Mouse (Mus musculus) 416B (cell line): Measurements from ENCODE around the gene Amigo1.

Experiments used
- DNase-seq: peaks from one replicate; pipeline ENCODE4 v3.0.0; 2011; ENCODE audit warnings: low read depth

Amigo1 gene

DNA sequence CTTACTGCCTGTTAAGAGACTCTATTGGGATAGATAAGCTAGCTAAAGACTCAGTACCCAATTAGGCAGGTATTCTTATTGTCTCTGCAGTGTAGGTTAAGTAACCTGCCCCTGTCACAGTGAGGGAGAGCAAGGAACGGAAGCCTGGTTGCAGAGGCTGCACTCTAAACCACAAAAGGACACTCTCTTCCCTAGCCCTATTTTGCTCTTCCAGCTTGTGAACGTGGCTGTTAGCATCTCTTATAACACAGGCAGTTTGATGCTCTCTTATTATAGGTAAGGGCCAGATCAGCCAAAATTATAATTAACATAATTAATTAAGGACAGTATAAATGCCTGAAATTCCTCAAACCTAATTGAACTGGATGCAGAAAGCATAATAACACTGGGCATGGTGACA lies 5.6 kb upstream of the Amigo1 start:
- DNase-seq = no peak

DNA sequence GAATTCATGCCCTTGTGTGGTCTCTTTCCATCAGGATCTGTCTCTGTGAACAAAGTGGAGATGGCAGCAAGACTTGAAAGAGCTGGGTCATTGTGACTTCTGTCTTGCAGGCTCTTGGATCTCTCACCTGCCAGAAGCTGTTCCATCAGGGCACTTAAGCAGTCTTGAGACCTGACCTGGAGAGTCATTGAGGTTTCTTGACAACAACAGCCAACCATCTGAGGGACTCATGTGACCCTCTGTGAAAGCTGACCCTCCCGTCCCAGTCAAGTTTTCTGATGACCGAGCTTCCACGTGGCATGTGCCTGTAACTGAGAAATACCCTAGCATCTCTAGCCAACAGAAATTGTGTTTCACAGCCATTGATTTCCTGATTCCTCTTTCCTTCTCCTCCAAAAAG lies 1.4 kb upstream of the Amigo1 start:
- DNase-seq = no peak

DNA sequence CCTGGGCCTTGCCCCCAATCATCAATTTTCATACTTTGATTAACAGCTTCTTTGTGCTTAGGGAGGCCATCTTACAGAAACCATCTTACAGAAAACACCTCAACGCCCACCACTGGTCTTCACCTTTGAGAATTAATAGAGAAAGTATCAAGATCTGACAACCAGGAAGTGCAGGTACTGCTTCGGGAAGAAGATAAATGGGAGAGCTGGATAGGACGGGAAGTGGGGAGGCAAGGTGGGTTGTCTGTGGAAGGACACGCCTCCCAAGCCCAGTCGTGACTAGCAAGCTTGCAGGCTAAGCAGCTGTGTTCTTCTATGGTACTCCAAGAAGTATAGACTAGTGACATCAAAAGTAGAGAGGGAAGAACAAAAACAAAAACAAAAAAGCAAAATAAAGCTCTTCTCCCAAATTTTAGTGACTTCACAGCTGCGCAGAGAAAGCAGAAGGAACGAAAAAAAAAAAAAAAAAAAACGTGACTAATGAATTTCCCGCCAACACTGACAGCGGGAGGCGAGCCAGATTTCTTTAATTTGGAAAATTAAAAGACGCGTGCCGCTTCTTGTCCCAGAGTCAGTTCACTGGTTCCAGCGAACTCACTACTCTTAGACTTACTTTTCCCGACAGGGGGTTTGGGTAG lies 556 bp upstream of the Amigo1 start:
- DNase-seq = no peak

DNA sequence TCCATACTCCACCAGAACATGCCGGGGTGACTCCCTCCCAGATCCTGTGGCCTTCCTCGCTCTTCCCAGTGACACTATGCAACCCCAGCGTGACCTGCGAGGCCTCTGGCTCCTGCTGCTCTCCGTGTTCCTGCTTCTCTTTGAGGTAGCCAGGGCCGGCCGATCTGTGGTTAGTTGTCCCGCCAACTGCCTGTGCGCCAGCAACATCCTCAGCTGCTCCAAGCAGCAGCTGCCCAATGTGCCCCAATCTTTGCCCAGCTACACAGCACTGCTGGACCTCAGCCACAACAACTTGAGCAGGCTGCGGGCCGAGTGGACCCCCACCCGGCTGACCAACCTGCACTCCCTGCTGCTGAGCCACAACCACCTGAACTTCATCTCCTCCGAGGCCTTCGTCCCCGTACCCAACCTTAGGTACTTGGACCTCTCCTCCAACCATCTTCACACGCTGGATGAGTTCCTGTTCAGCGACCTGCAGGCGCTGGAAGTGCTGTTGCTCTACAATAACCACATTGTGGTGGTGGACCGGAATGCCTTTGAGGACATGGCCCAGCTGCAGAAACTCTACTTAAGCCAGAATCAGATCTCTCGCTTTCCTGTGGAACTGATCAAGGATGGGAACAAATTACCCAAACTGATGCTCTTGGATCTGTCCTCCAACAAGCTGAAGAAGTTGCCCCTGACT lies 1.1 kb downstream of the Amigo1 start:
- peak; percentile 26 for DNase-seq

DNA sequence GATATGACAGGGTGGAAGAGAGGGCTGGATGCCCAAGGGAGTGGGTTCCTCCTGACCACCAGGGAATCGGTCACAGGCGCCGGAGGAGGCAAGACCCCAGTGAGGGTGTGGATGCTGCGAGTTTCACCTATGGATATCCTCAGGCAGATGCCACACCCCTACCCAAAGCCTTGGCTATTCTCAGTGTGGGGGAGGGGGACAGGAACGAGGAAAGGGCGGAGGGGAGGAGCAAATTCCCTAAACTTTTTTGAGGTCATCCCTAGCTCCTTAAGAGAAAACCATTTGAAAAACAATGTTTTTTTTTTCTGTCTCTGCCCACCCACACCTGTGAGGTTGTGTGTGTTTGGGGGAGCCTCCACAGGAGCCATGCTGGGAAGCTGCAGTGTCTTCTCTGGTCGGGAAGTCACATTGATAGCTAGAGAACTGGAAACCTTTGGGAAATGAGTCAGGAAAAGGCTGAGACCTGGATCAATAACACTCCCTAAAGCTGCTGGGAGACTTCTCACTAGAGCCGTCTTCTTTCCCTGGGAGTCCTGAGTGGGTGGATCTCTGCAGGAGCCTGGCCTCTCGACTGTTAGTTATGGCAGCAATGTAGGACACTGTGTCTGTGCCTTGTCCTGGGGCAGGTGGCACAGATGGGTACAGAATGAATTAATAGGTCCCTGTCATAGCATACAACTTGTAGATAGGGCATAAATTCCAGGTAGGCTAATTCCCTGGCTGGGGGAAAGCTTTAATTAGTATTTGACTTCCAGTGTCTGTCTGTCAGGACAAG lies 2.8 kb downstream of the Amigo1 start:
- no peak for DNase-seq

DNA sequence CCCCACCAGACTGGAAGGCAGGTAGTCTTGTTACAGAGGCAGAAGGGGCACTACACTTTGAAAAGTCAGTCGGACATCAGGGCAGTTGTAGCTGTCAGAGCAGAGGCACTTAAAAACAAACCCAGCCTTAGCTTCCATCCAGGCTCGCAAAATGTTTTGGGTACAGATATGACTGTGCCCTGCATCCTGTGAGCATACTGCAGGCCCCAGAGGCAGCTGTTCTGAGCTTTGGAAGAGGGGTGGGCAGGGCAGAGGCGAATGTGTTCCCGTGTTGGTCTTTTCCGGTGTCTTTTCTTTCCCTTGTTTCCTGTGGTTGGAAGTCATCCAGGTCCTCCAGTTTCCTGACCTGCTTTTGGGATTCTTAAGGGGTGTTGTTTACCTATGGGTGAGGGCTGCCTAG lies 3.8 kb downstream of the Amigo1 start:
- DNase-seq = no peak

DNA sequence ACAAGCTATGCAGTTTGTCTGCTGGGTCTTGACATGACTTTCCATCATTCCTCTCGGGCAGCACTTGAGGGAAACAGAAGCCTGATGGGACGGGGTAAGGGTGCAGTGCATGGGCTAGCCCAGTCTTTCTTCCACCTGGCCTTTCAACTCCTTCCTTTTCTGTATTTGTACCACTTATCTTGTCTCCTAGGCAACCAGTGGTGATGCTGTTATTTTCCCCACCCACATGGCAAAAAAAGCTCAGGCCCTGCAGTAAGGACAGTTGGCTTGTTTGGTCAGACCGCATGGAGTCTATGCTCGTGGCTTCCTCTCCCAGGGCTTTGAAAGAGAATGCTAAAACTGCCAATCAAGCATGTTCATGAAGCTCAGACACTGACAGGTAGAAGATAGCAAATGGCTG lies 7.6 kb downstream of the Amigo1 start:
- no peak for DNase-seq

DNA sequence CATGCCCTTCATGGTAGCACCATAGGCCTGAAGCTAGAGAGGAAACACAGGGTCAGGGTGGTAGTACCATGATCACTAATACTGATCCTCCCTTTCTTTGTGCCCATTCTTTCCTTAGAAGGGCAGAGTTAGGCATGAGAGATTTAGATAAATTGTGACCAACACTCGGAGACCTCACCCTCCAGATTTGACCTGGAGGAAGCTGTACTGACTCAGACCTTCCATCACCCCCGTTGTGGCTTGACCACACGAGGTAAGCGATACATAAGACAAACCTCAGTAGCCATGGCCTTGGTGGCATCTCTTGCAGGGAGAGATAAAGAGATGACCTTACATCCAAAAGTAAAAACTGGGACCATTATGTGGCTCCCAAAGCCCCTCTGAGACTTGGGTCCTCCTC lies 9.2 kb downstream of the Amigo1 start:
- peak; percentile 97 for DNase-seq

DNA sequence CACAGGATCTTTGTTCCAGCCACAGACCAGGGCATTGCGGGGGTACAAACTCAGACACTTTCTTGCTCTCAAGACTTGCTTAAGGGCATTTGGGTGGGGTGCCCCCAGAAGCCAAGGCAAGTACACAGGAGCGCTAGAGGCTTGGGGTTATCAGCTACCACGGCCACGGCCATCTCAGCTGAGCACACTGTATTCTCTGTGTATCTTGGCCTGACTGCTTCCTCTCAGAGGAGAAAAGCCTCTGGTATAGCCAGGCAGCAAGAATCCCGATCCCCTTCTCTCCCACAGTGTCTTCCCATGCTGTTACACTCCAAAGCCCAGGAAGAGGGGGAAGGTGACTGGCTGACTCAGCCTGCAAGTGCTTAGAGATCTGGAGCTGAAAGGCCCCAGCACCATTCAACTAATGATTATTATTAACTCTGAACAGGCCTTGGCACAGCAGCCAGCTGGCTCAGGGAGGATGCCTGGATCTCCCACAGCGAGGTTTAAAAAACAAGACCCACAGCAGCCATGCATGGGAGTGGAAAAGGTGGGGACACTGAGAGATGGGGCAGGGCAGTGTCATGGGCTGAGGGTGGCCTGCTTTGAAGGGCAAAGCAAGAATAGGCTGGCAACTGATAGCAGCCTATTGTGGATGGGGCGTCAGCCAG lies 9.9 kb downstream of the Amigo1 start:
- DNase-seq = no peak

DNA sequence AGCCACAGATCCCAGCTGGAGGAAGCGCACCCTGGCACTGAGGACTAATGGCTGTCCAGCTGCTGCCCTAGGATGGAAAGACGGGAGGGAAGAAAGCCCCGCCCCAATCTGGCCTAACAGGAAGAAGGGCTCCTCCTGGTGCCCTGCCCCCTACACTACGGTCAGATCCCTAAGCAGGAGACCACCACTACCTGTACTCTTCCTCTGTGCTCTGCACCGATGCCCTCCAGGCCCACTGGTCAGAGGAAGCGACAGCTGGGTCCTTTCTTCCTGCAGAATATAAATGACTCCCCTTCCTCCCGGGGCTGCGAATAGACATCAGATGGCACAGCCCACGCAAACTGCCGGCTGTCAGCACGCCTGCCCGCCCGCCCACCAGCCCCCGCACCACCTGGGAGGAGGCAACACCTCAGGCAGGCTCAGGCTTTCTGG lies 10.9 kb downstream of the Amigo1 start:
- no peak for DNase-seq

DNA sequence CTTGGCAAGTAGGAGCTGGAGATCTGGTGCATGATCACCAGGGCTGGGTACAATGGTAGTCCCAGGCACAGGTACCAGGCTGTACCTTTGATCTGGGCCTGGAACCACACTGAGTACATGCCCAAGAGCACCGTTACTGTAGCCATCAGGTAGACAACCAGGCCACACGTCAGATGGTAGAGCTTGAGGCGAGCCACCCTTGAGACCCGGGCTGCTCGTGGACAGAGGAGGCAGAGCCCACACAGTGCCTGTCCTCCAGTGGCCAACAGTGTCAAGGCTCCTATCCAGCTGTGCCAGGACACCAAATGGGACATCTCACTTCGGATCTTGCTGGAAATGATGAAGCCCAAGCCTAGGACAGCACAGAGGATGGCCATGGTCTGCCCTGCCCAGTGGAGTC lies 13.1 kb downstream of the Amigo1 start:
- no peak for DNase-seq

DNA sequence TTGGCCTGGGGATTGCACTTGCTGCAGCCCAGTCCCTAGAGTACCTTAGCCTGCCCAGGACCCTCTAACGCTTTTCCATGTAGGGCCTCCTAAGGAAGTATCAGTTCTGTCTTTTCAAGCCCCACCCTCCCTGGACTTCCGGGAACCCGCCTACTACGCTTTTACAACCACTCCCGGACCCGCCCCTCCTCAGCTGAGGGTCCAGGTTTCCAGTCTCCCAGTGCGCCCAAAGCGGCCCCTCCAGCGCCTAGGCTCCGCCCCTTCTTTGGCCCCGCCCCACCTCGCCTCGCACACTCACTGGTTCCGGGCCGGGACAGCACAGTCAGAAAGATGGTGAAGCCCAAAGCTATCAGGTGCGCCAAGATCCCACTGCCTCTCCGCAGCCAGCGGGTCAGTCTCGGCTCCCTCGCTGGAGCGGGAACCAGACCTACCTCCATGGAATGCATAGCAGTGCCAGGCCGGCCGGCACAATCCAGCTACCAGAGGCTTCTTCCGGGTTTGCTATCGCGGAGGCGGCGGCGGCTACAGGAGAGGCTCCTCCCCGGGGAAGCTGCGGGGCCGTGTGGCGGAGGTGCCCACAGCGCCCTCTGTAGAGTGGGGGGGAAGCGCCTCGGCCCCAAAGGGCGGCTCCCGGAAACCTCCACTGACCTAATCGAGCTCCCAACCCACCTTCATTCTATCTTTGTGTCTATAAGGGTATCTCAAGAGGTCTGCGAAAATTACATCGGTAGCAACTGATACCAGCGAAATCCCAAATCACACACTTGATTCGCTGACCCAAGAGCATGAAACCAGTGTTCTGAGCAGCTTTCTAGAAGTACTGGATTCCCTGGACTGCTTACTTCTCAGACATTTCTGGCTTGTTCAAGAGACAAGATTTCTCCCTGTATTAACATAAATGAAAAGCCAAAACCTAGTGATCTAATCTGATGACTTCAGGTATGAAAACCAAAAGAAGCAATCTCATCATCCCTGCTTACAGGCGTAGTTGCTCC lies 14.5 kb downstream of the Amigo1 start, which contains the start of gene Cyb561d1:
Gene Cyb561d1 (minus strand): TSS at position 884 of the 995 bp plus-strand sequence.
- DNase-seq = peak; percentile 96

DNA sequence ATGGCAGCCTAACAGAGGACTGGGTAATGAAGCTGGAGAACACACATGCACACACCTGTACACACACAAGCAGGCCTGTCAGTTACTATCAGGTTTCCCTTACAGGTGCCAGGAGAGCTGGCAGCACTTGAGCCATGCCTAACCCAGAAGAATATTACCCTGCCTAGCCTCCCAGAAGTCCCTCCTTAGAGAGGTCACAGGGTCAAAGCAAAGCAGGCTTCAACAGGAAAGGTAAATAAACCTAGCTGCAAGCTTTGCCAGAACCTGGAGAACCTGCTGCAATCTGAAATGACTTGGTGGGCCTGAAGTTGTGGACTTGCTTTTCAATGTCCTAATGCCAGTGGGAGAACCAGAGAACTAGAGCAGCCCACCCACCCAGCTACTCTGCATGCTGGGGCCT lies 16.4 kb downstream of the Amigo1 start:
- no peak for DNase-seq

DNA sequence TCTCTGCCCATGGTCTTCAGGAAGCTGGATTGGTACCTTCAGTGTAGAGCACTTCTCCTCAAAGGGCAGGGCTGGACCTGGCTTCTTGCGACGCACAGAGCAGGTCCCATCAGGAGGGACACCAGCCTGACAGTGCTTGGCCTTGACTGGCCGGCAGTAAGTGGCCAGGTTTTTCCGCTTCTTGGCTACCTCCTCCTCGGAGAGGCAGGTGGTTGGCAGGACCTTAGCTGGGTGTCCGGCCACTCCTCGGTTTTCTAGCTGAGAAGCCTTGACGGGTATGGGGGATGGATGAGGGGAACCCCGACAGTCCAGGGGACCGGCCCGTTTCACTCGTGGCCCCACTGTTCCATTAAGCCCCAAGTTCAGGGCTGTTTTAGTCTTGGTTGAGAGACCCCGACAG lies 17.1 kb downstream of the Amigo1 start:
- DNase-seq = no peak

DNA sequence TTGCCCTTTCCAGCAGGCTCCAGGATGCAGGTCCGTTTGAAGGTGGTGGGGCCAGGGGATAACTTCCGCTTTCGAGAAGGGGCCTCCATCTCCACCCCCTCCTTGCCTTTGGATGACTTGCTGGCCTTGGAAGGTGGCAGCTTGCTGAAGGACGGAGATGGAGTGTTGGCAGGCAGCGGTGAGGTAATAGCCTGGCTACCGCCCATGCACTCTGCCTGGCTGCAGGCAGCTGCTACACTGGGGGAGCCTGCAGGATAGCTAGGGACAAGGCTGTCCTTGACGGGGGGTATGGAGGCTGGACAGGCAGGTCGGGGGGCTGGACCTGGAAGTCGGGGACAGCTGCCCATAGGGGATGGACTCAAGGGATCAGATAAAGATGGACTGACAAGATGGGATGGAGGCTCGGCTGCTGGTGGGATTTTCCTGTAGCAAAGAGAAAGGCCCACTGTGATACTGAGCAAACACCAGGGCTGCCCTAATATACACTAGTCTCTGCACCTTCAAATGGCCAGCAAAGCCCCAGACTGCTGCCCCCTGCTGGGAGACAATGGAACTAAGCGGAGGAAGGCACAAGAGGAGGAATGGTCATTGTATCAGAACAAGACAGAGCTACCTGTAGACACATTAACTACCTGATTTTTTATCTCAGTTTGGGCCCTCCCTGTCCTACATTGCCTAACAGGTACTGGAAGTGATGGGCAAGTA lies 17.6 kb downstream of the Amigo1 start:
- peak; percentile 69 for DNase-seq

DNA sequence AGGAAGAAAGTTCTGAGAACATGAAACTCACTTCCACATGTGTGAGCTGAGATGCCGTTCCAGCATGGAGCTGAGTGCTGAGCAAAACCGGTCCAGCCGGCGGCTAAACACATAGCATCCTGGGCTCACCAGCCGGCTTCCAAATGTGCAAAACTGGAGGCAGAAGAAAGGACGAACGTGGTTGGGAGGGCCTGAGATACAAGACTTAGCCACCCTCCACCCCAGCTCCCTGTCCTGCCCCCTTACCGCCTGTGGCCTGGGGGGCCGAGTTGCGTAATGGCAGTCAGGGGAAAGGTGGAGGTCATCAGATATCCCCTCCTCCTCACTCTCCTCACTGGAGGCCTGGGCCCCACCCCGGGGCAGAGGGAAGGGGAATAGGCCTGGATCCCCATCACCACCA lies 18.3 kb downstream of the Amigo1 start:
- DNase-seq = no peak

DNA sequence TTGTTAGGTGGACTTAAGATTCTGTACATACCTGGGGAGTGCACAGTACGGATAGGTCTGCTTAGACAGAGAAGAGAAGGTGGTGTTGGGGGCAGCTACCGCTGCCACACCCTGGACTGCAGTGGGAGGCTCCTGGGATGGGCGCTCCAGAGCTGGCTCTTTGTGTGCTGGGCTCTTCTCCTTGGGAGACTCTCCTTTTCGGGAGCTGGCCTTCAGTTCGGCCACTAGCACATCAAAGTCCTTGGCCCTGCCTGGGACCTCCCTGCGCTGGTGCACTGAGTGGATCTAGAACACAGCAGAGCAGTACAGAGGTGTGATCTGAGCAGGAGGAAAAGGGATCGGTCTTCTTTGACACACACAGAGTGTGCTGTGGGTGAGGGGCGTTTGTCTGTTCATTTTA lies 19.5 kb downstream of the Amigo1 start:
- no peak for DNase-seq

DNA sequence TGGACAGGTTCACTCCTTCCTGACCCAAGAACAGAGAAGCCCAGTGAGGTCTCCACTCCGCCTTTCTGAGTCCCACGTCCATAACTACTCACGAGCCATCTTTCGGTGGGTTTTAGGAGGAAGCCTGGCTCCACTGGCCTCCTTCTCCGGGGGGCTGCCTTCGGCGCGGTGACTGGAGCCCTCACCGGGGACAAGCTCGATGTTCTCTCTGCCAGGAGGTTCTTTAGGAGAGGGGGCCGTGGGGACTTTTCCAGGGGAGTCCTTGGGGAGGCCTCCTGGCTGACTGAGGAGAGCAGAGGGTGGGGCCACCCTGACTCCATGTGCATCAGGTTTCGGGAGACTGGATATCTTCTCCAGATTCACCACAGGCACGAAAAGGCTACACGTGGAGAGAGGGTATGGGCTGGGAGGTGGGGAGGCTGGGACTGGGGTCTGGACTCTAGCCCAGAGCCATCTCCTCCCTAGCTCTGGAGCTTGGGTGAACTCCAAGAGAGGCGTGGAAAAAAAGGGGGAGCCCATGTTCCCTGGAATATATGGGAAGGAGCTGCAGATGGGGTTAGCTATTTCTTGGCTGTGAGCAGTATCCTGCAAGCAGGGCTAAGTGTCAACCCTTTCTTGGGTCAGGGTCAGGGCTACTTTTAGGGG lies 20.7 kb downstream of the Amigo1 start:
- no peak for DNase-seq

DNA sequence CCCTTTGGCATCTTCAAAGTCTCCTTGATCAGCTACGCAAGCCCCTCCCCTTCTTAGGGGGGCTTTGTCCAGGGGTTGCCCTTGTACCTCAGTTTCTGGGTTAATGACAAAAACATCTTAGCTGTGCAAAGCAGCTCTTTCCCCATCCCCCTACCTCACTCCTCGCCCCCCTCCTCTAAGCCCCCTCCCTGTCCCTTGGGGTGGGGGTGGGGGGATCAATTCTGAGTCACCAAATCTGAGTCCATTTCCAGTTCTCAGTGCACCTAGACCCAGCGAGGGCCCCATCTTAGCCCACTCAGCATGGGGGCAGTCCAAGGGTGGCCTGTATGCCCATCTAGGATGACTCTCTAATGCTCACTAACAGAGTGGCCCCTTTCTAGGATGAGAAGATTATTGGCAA lies 22.9 kb downstream of the Amigo1 start:
- no peak for DNase-seq

DNA sequence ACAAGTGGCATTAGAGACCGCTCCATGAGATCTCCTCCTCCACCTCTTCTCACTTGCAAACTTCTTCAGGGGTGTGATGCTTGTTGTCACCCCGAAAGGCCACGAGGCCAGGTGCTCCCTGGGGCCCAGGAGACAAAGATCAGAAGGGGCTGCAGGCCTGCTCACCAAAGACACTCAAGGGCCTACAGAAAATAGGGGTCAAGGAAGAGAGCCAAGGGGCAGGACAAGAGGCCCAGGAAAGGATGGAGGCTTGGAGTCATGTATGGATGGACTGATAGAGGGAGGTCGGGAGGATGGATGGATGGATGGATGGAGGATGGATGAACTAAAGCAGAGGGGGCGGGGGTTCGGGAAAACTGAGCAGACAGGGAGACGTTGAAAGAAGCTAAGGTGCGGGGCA lies 23.4 kb downstream of the Amigo1 start:
- peak; percentile 11 for DNase-seq
